In the genomic region with DNA sequence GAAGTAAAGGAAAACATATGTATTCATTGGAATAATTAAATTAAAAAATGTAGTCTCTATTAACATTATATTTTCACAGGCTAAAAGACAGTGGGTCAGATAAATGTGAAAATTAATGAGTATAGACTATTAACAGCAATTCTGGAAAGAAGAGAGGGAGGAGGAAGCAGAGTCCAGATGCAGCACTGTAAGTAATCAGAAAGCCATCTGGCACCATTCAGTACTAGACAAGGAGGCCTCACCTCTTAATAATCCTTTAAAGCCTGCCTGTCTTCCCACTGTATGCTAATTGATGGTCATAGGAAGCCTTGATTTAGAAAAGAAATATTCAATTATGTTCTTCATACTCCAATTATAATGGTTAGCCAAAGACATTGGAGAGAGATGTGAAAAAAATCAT, we compare ENCODE assay signal across 28 mouse cellular contexts.
DNase-seq lines count a peak whose midpoint lies in the region; ATAC-seq and TF ChIP-seq lines count a peak whose summit lies in the region.
"Had no signal": no experiment of that assay in that cellular context is flagged by ENCODE, and none has a peak within 500 bp of the region (broad histone marks: within the 10 kb centered on the region; RNA-seq: fewer than 3 reads in every experiment).

No protein-coding gene starts in this region.

- no peak overlapping the region for H3K9ac ChIP-seq in forebrain, embryonic 14.5 days (ENCODE audit: low read length)
- no peak overlapping the region for H3K9ac ChIP-seq in forebrain, postnatal 0 days
- H3K9ac ChIP-seq in hindbrain, postnatal 0 days (replicated peaks; ENCODE audit: low read length) = no peak overlapping the region
- H3K9ac ChIP-seq in hindbrain, embryonic 14.5 days = no peak overlapping the region
- H3K9ac ChIP-seq: embryonic facial prominence, embryonic 13.5 days; embryonic facial prominence, embryonic 15.5 days; forebrain, embryonic 13.5 days had no signal

- no peaks in the 10 kb centered on the region for H3K9me3 ChIP-seq in forebrain, embryonic 14.5 days (replicated peaks; ENCODE audit: control insufficient read depth, low read length)
- no peaks in the 10 kb centered on the region for H3K9me3 ChIP-seq in forebrain, postnatal 0 days (ENCODE audit: low read length)
- no peaks in the 10 kb centered on the region for H3K9me3 ChIP-seq in hindbrain, postnatal 0 days (ENCODE audit: low read length)
- H3K9me3 ChIP-seq in hindbrain, embryonic 14.5 days (ENCODE audit: control insufficient read depth, low read length) = 0 out of 2 replicates have a peak, but pooled peaks cover 6% of the 10 kb centered on the region
- H3K9me3 ChIP-seq: embryonic facial prominence, embryonic 13.5 days; embryonic facial prominence, embryonic 15.5 days; forebrain, embryonic 10.5 days; forebrain, embryonic 13.5 days; G1E had no signal

- no peak overlapping the region for H3K4me3 ChIP-seq in forebrain, embryonic 14.5 days (ENCODE audit: low read depth, low read length)
- H3K4me3 ChIP-seq in forebrain, postnatal 0 days (ENCODE audit: low read depth, low read length) = no peak overlapping the region
- no peak overlapping the region for H3K4me3 ChIP-seq in hindbrain, postnatal 0 days (ENCODE audit: low read length)
- H3K4me3 ChIP-seq in hindbrain, embryonic 14.5 days (replicated peaks; ENCODE audit: low read length) = no peak overlapping the region
- H3K4me3 ChIP-seq: embryonic facial prominence, embryonic 13.5 days; embryonic facial prominence, embryonic 15.5 days; erythroblast, embryonic 14.5 days; forebrain, embryonic 10.5 days; forebrain, embryonic 13.5 days had no signal

- no peaks in the 10 kb centered on the region for H3K27me3 ChIP-seq in forebrain, embryonic 14.5 days (replicated peaks; ENCODE audit: control insufficient read depth, insufficient read depth, low read length)
- no peaks in the 10 kb centered on the region for H3K27me3 ChIP-seq in forebrain, postnatal 0 days (ENCODE audit: insufficient read depth, low read length)
- H3K27me3 ChIP-seq in hindbrain, postnatal 0 days (ENCODE audit: insufficient read depth, low read length) = no peaks in the 10 kb centered on the region
- no peaks in the 10 kb centered on the region for H3K27me3 ChIP-seq in hindbrain, embryonic 14.5 days (ENCODE audit: control insufficient read depth, insufficient read depth, low read length)
- H3K27me3 ChIP-seq: CH12.LX; embryonic facial prominence, embryonic 13.5 days; embryonic facial prominence, embryonic 15.5 days; forebrain, embryonic 13.5 days; Patski had no signal

- peak; percentile 29; the same call in 1 of the 2 replicates for ATAC-seq in forebrain, embryonic 14.5 days
- no peak for ATAC-seq in forebrain, postnatal 0 days
- ATAC-seq in hindbrain, postnatal 0 days = no peak
- no peak for ATAC-seq in hindbrain, embryonic 14.5 days (ENCODE audit: low FRiP score)
- ATAC-seq: activated CD4-positive, CD25-positive, alpha-beta regulatory T cell, adult 4 months; CD4-positive, CD25-positive, alpha-beta regulatory T cell, adult 4 months; forebrain, embryonic 13.5 days; Patski had no signal

- TF ChIP-seq CTCF in forebrain, postnatal 0 days (IDR thresholded peaks at IDR 0.05; ENCODE audit: low read depth) = no peak
- TF ChIP-seq CTCF in hindbrain, postnatal 0 days (IDR thresholded peaks at IDR 0.05; ENCODE audit: low read depth) = no peak

- no peak overlapping the region for H3K4me2 ChIP-seq in forebrain, embryonic 14.5 days (ENCODE audit: low read length)
- H3K4me2 ChIP-seq in forebrain, postnatal 0 days (ENCODE audit: low read depth) = no peak overlapping the region
- no peak overlapping the region for H3K4me2 ChIP-seq in hindbrain, postnatal 0 days (ENCODE audit: low read depth, low read length)
- H3K4me2 ChIP-seq in hindbrain, embryonic 14.5 days (replicated peaks) = no peak overlapping the region
- H3K4me2 ChIP-seq: embryonic facial prominence, embryonic 13.5 days; embryonic facial prominence, embryonic 15.5 days; forebrain, embryonic 13.5 days had no signal

- peak; percentile 2 to 6 for DNase-seq in cerebellum, postnatal 10 days
- DNase-seq in cerebellum, adult 9-11 months = no peak
- peak; percentile 6 for DNase-seq in forebrain, embryonic 14.5 days (ENCODE audit: low spot score)
- DNase-seq in forebrain, postnatal 0 days = no peak
- DNase-seq in hindbrain, postnatal 0 days (ENCODE audit: low spot score) = peak; percentile 5
- no peak for DNase-seq in hindbrain, embryonic 14.5 days (ENCODE audit: low spot score)
- peak; percentile 0 for DNase-seq in retina, postnatal 1 day
- no peak for DNase-seq in retina, embryonic 14.5 days (ENCODE audit: low spot score)
- DNase-seq: adrenal gland, adult 8-10 months; adrenal gland, postnatal 14 days; adrenal gland, postnatal 36 days; B cell, adult 2 months; cerebellum, adult 11 months; cerebellum, adult 18-20 months; cerebellum, adult 8-10 months; cerebellum, postnatal 14 days; cerebellum, postnatal 36 days; embryo, embryonic 11 days had no signal

- no peak overlapping the region for H3K27ac ChIP-seq in forebrain, embryonic 14.5 days (ENCODE audit: low read depth, low read length)
- no peak overlapping the region for H3K27ac ChIP-seq in forebrain, postnatal 0 days (ENCODE audit: low read depth, low read length)
- H3K27ac ChIP-seq in hindbrain, postnatal 0 days = no peak overlapping the region
- no peak overlapping the region for H3K27ac ChIP-seq in hindbrain, embryonic 14.5 days
- H3K27ac ChIP-seq: embryonic facial prominence, embryonic 13.5 days; embryonic facial prominence, embryonic 15.5 days; forebrain, embryonic 10.5 days; forebrain, embryonic 13.5 days had no signal

- H3K36me3 ChIP-seq in forebrain, embryonic 14.5 days (ENCODE audit: control insufficient read depth, insufficient read depth, low read length) = no peaks in the 10 kb centered on the region
- no peaks in the 10 kb centered on the region for H3K36me3 ChIP-seq in forebrain, postnatal 0 days (ENCODE audit: insufficient read depth)
- no peaks in the 10 kb centered on the region for H3K36me3 ChIP-seq in hindbrain, postnatal 0 days (ENCODE audit: insufficient read depth, low read length)
- no peaks in the 10 kb centered on the region for H3K36me3 ChIP-seq in hindbrain, embryonic 14.5 days (replicated peaks; ENCODE audit: control insufficient read depth, insufficient read depth)
- H3K36me3 ChIP-seq: embryonic facial prominence, embryonic 13.5 days; embryonic facial prominence, embryonic 15.5 days; forebrain, embryonic 10.5 days; G1E had no signal

- H3K4me1 ChIP-seq in forebrain, embryonic 14.5 days (ENCODE audit: control insufficient read depth, insufficient read depth, low read length) = no peaks in the 10 kb centered on the region
- no peaks in the 10 kb centered on the region for H3K4me1 ChIP-seq in forebrain, postnatal 0 days (ENCODE audit: insufficient read depth)
- no peaks in the 10 kb centered on the region for H3K4me1 ChIP-seq in hindbrain, postnatal 0 days (ENCODE audit: insufficient read depth, low read length)
- no peaks in the 10 kb centered on the region for H3K4me1 ChIP-seq in hindbrain, embryonic 14.5 days (replicated peaks; ENCODE audit: control insufficient read depth, insufficient read depth, low read length)
- H3K4me1 ChIP-seq: embryonic facial prominence, embryonic 13.5 days; embryonic facial prominence, embryonic 15.5 days; forebrain, embryonic 10.5 days; forebrain, embryonic 13.5 days had no signal

Comparison
In these comparisons a context has a peak if more than half of its experiments do, and no peak if none do; other contexts are left out.
1. DNase-seq: peak in cerebellum, postnatal 10 days (2 of 2), forebrain, embryonic 14.5 days (single experiment), hindbrain, postnatal 0 days (single experiment) and retina, postnatal 1 day (single experiment); none in cerebellum, adult 9-11 months (single experiment), forebrain, postnatal 0 days (single experiment), hindbrain, embryonic 14.5 days (single experiment) and retina, embryonic 14.5 days (single experiment).